Mouse (Mus musculus) A20 (cell line): Measurements from ENCODE around the gene Olfr1404.
"Not testable (repeated sequence)": the region's sequence is repeated elsewhere in the genome, so short reads cannot be mapped to it uniquely, and the experiment has no call there.

Experiments used
- DNase-seq: peaks from one replicate; pipeline ENCODE4 v3.0.0-alpha.2; 2011; ENCODE audit warnings: low read depth, low spot score

Olfr1404 gene

GRCm38 (mm10) chr1:173212092-173212491 lies at the start of gene Olfr1404:
Olfr1404 (plus strand) TSS chr1:173212392.
- DNase-seq = no peak

- no peak for DNase-seq
Observed at GRCm38 (mm10) chr1:173174154-173174842, 37.9 kb upstream of the Olfr1404 start.

GRCm38 (mm10) chr1:173190540-173190939 lies 21.7 kb upstream of the Olfr1404 start, which contains the start of gene Olfr1406:
Olfr1406 (minus strand) TSS chr1:173190640.
- no peak for DNase-seq

GRCm38 (mm10) chr1:173192059-173192458 lies 20.1 kb upstream of the Olfr1404 start:
- DNase-seq = no peak

GRCm38 (mm10) chr1:173196359-173196758 lies 15.8 kb upstream of the Olfr1404 start:
- DNase-seq = no peak

- no peak for DNase-seq
Observed at GRCm38 (mm10) chr1:173197508-173197907, 14.7 kb upstream of the Olfr1404 start, which contains the start of gene Olfr218. Olfr218 (plus strand) TSS chr1:173197808.

GRCm38 (mm10) chr1:173216481-173216880 lies 4.3 kb downstream of the Olfr1404 start:
- no peak for DNase-seq

- DNase-seq = no peak
Observed at GRCm38 (mm10) chr1:173227081-173227480, 14.9 kb downstream of the Olfr1404 start, which contains the start of gene Fcer1a. Fcer1a (minus strand) TSS chr1:173227214.

GRCm38 (mm10) chr1:173237004-173237403 lies 24.8 kb downstream of the Olfr1404 start:
- not testable (repeated sequence) for DNase-seq

GRCm38 (mm10) chr1:173249888-173250287 lies 37.7 kb downstream of the Olfr1404 start:
- DNase-seq = no peak

GRCm38 (mm10) chr1:173265701-173266100 lies 53.5 kb downstream of the Olfr1404 start, which contains the start of gene Olfr418:
Olfr418 (plus strand) TSS chr1:173266001.
- no peak for DNase-seq
